Mouse (Mus musculus): ENCODE measurements around the gene Olfr102. TPM values are rescaled to one million over a fixed set of nuclear protein-coding genes. Genes with fewer than 3 reads are reported as not detected.

Gene Olfr102
- not detected in 2 replicates for polyA plus RNA-seq (2012; rRNA removed)

DNA sequence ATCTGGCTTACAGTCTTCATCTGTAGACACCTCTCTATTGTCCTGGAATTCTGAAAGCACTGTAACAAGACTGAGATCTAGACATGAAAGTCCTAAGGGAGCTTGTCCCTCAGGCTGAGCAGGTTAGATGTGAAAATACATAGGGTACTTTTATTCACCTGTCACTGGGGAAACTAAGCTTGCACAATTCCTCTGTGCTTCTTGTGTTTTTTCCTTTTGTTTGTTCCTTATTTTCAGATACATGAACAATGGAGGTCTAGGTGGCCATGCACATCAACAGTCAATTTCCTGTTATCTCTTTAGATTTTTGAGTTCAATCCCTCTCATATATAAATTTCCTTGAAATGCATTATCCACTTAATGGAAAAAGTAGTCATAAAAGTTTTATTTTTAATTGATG lies at the start of gene Olfr102:
TSS of gene Olfr102 (minus strand) at position 101 of the 400 bp plus-strand sequence.
- no peak for DNase-seq (ENCODE audit: low read depth)

DNA sequence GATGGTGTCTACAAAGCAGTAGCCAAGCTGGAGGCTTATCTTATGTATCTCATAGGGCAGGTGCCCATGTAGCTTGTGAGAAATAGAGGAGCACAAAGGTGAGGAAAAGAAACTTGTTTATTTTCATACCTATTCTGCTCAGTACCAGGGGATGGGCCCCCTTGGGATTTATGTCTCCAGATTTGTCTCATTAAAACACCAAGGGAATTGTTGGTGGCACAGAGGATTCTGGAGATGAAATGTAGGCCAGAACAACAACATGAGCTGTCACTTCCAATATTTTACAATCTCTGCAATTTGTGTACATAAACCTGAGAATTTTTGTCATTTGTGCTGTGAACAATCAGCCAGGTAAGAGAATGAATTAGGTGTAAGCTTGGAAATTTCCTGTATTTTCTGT lies 42.4 kb upstream of the Olfr102 start, which contains the start of gene Olfr104-ps:
TSS of gene Olfr104-ps (plus strand) at position 301 of the 400 bp plus-strand sequence.
- DNase-seq (ENCODE audit: low read depth) = no peak

- no peak for DNase-seq (ENCODE audit: low read depth)
Measured at GRCm38 (mm10) chr17:37339598-37339997, 22.7 kb upstream of the Olfr102 start, which contains the start of gene Olfr103. Olfr103 (minus strand) TSS chr17:37339698.

DNA sequence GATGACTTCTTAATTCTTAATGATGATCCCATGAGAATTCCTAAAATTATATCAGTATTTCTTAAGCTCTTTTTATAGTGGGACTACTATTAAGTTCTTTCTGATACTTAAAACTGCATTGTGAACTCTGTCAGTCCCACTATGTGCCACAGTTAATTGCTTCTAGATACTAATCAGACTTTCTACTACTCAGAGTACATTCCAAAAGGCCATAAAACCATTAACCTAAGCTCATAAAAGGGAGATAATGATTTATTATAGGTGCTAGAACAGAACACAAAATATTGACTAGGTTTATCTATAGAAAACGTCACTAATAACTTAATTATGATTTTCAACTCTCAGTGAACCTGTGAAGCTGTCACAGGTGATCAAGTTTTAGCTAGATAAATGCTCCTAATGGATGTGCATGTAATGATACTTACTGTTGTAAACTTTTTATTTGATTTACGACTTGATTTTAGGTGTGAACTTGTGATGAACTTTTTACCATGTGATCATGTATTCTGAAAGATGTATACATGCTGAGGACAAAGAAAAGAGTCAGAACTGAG lies 6.6 kb downstream of the Olfr102 start:
- DNase-seq (ENCODE audit: low read depth) = no peak

GRCm38 (mm10) chr17:37308483-37308882 lies 8.4 kb downstream of the Olfr102 start:
- no peak for DNase-seq (ENCODE audit: low read depth)

- no peak for DNase-seq (ENCODE audit: low read depth)
Measured at GRCm38 (mm10) chr17:37304213-37304612, 12.6 kb downstream of the Olfr102 start, which contains the start of gene Olfr101. Olfr101 (minus strand) TSS chr17:37304313.

DNA sequence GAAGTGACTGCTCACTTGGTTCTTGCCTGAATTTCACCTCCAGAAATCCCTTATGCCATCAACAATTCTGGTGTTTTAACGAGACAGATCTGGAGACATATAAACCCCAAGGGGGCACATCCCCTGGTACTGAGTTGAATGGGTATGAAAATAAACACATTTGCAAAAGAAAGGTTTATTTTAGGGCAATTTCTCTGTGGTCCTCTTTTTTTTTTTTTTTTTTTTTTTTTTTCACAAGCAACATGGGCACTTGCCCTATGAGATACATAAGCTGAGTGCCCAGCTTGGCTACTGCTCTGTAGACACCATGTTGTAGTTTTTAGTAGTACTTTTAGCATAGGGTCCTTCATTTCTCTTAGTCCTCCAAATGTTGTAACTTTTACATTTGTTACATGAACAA lies 33.5 kb downstream of the Olfr102 start, which contains the start of gene Olfr99:
TSS of gene Olfr99 (minus strand) at position 101 of the 400 bp plus-strand sequence.
- no peak for DNase-seq (ENCODE audit: low read depth)

DNA sequence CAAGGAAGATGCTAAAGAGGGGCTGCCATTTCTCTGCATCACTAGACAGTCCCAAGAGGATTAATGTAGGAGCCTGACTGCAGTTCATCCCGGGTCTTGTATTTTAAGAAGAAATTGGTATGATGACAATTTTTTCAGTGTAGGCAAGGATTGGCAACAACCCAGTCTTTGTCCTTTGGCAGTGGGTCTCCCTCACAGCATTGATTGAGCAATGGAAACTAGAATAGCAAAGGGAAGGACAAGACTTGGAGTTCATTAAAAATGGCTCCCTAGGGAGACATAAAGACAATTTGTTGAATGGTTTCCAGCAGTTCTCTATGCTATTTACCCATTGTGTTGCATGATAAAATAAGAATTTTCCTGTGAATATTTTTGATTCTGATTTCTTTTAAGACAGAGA lies 36.5 kb downstream of the Olfr102 start:
- no peak for DNase-seq (ENCODE audit: low read depth)

GRCm38 (mm10) chr17:37276573-37276972 lies 40.3 kb downstream of the Olfr102 start:
- DNase-seq (ENCODE audit: low read depth) = no peak

- DNase-seq (ENCODE audit: low read depth) = no peak
Measured at GRCm38 (mm10) chr17:37275626-37276248, 41.1 kb downstream of the Olfr102 start.

GRCm38 (mm10) chr17:37270702-37271092 lies 46.2 kb downstream of the Olfr102 start:
- DNase-seq (ENCODE audit: low read depth) = no peak

DNA sequence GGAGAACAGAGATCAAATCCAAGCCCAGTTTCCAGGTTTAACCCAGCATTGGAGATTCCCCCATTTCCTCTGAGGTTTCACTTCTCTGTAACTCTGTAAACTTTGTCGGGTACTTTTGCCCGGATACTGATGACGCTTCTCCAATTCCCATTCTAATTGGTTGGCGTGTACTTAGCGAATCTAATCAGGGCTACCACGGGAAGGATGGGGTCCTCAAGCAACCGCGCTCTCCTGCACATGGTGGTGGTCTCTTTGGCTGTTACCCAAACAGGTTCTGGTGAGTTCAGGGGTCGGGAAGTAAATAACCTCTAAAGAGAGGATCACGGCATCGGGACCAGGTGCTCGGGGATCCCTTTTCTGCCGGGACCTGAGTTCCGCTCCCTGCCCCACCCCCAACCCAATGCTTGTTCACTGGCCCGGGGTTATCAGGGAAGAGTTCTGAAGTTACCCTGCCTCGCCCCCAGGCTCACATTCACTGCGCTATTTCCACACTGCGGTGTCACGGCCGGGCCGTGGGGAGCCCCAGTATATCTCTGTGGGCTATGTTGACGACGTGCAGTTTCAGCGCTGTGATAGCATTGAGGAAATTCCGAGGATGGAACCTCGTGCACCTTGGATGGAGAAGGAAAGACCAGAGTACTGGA lies 46.7 kb downstream of the Olfr102 start, which contains the start of gene H2-M3:
TSS of gene H2-M3 (plus strand) at position 163 of the 644 bp plus-strand sequence.
- peak; percentile 19 for DNase-seq (ENCODE audit: low read depth)

- DNase-seq (ENCODE audit: low read depth) = no peak
Measured at GRCm38 (mm10) chr17:37263626-37264025, 53.2 kb downstream of the Olfr102 start, which contains the start of gene Olfr98. Olfr98 (minus strand) TSS chr17:37263749.

Other genes starting within 250 kb of the Olfr102 start
- not detected in 2 replicates for gene Olfr90, start 228.6 kb downstream of the Olfr102 start, polyA plus RNA-seq (2012; rRNA removed)
- not detected in 2 replicates for gene Olfr91, start 218.8 kb downstream of the Olfr102 start, polyA plus RNA-seq (2012; rRNA removed)
- not detected in 2 replicates for gene Olfr92, start 197.0 kb downstream of the Olfr102 start, polyA plus RNA-seq (2012; rRNA removed)
- not detected in 2 replicates for gene Olfr93, start 155.6 kb downstream of the Olfr102 start, polyA plus RNA-seq (2012; rRNA removed)
- gene Ubd, start 123.2 kb downstream of the Olfr102 start, polyA plus RNA-seq (2012; rRNA removed) = 0.55 and 0.59 TPM in 2 replicates
- not detected in 2 replicates for gene Olfr94, start 116.1 kb downstream of the Olfr102 start, polyA plus RNA-seq (2012; rRNA removed)
- not detected in 2 replicates for gene Olfr95, start 103.9 kb downstream of the Olfr102 start, polyA plus RNA-seq (2012; rRNA removed)
- not detected in 2 replicates for gene Olfr96, start 96.9 kb downstream of the Olfr102 start, polyA plus RNA-seq (2012; rRNA removed)
- gene Olfr97, start 79.7 kb downstream of the Olfr102 start, polyA plus RNA-seq (2012; rRNA removed) = not detected in 2 replicates
- gene Olfr98, start 53.3 kb downstream of the Olfr102 start, polyA plus RNA-seq (2012; rRNA removed) = not detected in 2 replicates
- gene H2-M3, start 46.8 kb downstream of the Olfr102 start, polyA plus RNA-seq (2012; rRNA removed) = 6.7 and 8.0 TPM in 2 replicates
- not detected in 2 replicates for gene Olfr99, start 33.6 kb downstream of the Olfr102 start, polyA plus RNA-seq (2012; rRNA removed)
- not detected in 2 replicates for gene Olfr101, start 12.7 kb downstream of the Olfr102 start, polyA plus RNA-seq (2012; rRNA removed)
- gene Olfr103, start 22.6 kb upstream of the Olfr102 start, polyA plus RNA-seq (2012; rRNA removed) = not detected in 2 replicates
- gene Olfr104-ps, start 42.5 kb upstream of the Olfr102 start, polyA plus RNA-seq (2012; rRNA removed) = not detected in 2 replicates
- gene Olfr105-ps, start 62.0 kb upstream of the Olfr102 start, polyA plus RNA-seq (2012; rRNA removed) = not detected in 2 replicates
- not detected in 2 replicates for gene Olfr106-ps, start 73.3 kb upstream of the Olfr102 start, polyA plus RNA-seq (2012; rRNA removed)
- gene Olfr107, start 82.2 kb upstream of the Olfr102 start, polyA plus RNA-seq (2012; rRNA removed) = not detected in 2 replicates
- gene Olfr108, start 128.4 kb upstream of the Olfr102 start, polyA plus RNA-seq (2012; rRNA removed) = not detected in 2 replicates
- gene Olfr109, start 141.9 kb upstream of the Olfr102 start, polyA plus RNA-seq (2012; rRNA removed) = not detected in 2 replicates
- gene H2-M2, start 166.5 kb upstream of the Olfr102 start, polyA plus RNA-seq (2012; rRNA removed) = 0.09 TPM in 1 of 2 replicates, not detected in the other
- gene Olfr110, start 175.4 kb upstream of the Olfr102 start, polyA plus RNA-seq (2012; rRNA removed) = not detected in 2 replicates
- gene Olfr111, start 191.0 kb upstream of the Olfr102 start, polyA plus RNA-seq (2012; rRNA removed) = 0.14 TPM in 1 of 2 replicates, not detected in the other